22 mouse cellular contexts compared by ENCODE assay signal in genomic region chr17:10304001-10304400, GRCm38 (mm10). TPM values are rescaled to one million over a fixed set of nuclear protein-coding genes. Genes with fewer than 3 reads are reported as not detected.
A peak's percentile ranks its signal among the peaks of the same experiment; 100 is the strongest.
DNase-seq lines count a peak whose midpoint lies in the region; ATAC-seq and TF ChIP-seq lines count a peak whose summit lies in the region.
"Had no signal": no experiment of that assay in that cellular context is flagged by ENCODE, and none has a peak within 500 bp of the region (broad histone marks: within the 10 kb centered on the region; RNA-seq: fewer than 3 reads in every experiment).

No protein-coding gene starts in this region.

- no peak for ATAC-seq in forebrain, embryonic 16.5 days
- ATAC-seq in forebrain, embryonic 12.5 days (ENCODE audit: low FRiP score) = no peak
- no peak for ATAC-seq in heart, embryonic 13.5 days (ENCODE audit: extremely low read depth, insufficient number of reproducible peaks, low FRiP score, low TSS enrichment)
- ATAC-seq in hindbrain, embryonic 14.5 days (ENCODE audit: low FRiP score) = no peak
- no peak for ATAC-seq in hindbrain, embryonic 11.5 days (ENCODE audit: low FRiP score)
- ATAC-seq in midbrain, postnatal 0 days (ENCODE audit: low FRiP score) = no peak
- ATAC-seq in midbrain, embryonic 13.5 days = no peak
- ATAC-seq: activated CD4-positive, CD25-positive, alpha-beta regulatory T cell, adult 4 months had no signal

- TF ChIP-seq CTCF in midbrain, postnatal 0 days (IDR thresholded peaks at IDR 0.05) = no peak

- no peaks in the 10 kb centered on the region for H3K9me3 ChIP-seq in forebrain, embryonic 16.5 days (ENCODE audit: control insufficient read depth, low read length)
- H3K9me3 ChIP-seq in forebrain, embryonic 12.5 days = no peaks in the 10 kb centered on the region
- no peaks in the 10 kb centered on the region for H3K9me3 ChIP-seq in heart, embryonic 13.5 days
- no peaks in the 10 kb centered on the region for H3K9me3 ChIP-seq in hindbrain, embryonic 14.5 days (ENCODE audit: control insufficient read depth, low read length)
- no peaks in the 10 kb centered on the region for H3K9me3 ChIP-seq in hindbrain, embryonic 11.5 days (ENCODE audit: control insufficient read depth, low read length)
- H3K9me3 ChIP-seq in midbrain, postnatal 0 days (ENCODE audit: low read length) = no peaks in the 10 kb centered on the region
- no peaks in the 10 kb centered on the region for H3K9me3 ChIP-seq in midbrain, embryonic 13.5 days
- H3K9me3 ChIP-seq: embryonic facial prominence, embryonic 12.5 days; limb, embryonic 15.5 days; midbrain, embryonic 12.5 days had no signal

- H3K27ac ChIP-seq in forebrain, embryonic 16.5 days (ENCODE audit: low read length) = peak overlapping the region; percentile 28
- H3K27ac ChIP-seq in forebrain, embryonic 12.5 days = no peak overlapping the region
- H3K27ac ChIP-seq in heart, embryonic 13.5 days (replicated peaks) = peak overlapping the region; percentile 66
- H3K27ac ChIP-seq in hindbrain, embryonic 14.5 days = 0 out of 2 replicates have a peak overlapping the region, but pooled peaks have one; percentile 1
- no peak overlapping the region for H3K27ac ChIP-seq in hindbrain, embryonic 11.5 days (ENCODE audit: low read depth, low read length)
- no peak overlapping the region for H3K27ac ChIP-seq in midbrain, postnatal 0 days (ENCODE audit: low read depth, low read length)
- no peak overlapping the region for H3K27ac ChIP-seq in midbrain, embryonic 13.5 days
- H3K27ac ChIP-seq: embryonic facial prominence, embryonic 12.5 days; kidney, postnatal 0 days; limb, embryonic 15.5 days; midbrain, embryonic 12.5 days had no signal

- no peak overlapping the region for H3K9ac ChIP-seq in forebrain, embryonic 16.5 days (replicated peaks; ENCODE audit: low read depth, low read length)
- no peak overlapping the region for H3K9ac ChIP-seq in forebrain, embryonic 12.5 days
- H3K9ac ChIP-seq in heart, embryonic 13.5 days = peak overlapping the region; percentile 71
- H3K9ac ChIP-seq in hindbrain, embryonic 14.5 days = no peak overlapping the region
- no peak overlapping the region for H3K9ac ChIP-seq in hindbrain, embryonic 11.5 days (ENCODE audit: low read depth, low read length)
- H3K9ac ChIP-seq in midbrain, postnatal 0 days (replicated peaks; ENCODE audit: low read length, poor library complexity, severe bottlenecking) = no peak overlapping the region
- no peak overlapping the region for H3K9ac ChIP-seq in midbrain, embryonic 13.5 days (replicated peaks)
- H3K9ac ChIP-seq: embryonic facial prominence, embryonic 12.5 days; limb, embryonic 15.5 days; midbrain, embryonic 12.5 days had no signal

- no peak overlapping the region for H3K4me3 ChIP-seq in forebrain, embryonic 16.5 days (replicated peaks; ENCODE audit: low read length)
- H3K4me3 ChIP-seq in forebrain, embryonic 12.5 days (replicated peaks) = no peak overlapping the region
- H3K4me3 ChIP-seq in heart, embryonic 13.5 days = peak overlapping the region; percentile 22; the same call in 1 of the 2 replicates
- no peak overlapping the region for H3K4me3 ChIP-seq in hindbrain, embryonic 14.5 days (replicated peaks; ENCODE audit: low read length)
- H3K4me3 ChIP-seq in hindbrain, embryonic 11.5 days (ENCODE audit: low read depth, low read length) = no peak overlapping the region
- H3K4me3 ChIP-seq in midbrain, postnatal 0 days (ENCODE audit: low read depth, low read length) = no peak overlapping the region
- no peak overlapping the region for H3K4me3 ChIP-seq in midbrain, embryonic 13.5 days (replicated peaks)
- H3K4me3 ChIP-seq: embryonic facial prominence, embryonic 12.5 days; limb, embryonic 15.5 days; midbrain, embryonic 12.5 days had no signal

- DNase-seq in heart, postnatal 10 days = no peak
- no peak for DNase-seq in hindbrain, embryonic 14.5 days (ENCODE audit: low spot score)
- DNase-seq in hindbrain, embryonic 11.5 days (ENCODE audit: low spot score) = no peak
- DNase-seq in midbrain, postnatal 0 days (ENCODE audit: low spot score) = no peak
- DNase-seq: adrenal gland, adult 8-10 months; cerebellum, adult 18-20 months; cerebellum, postnatal 14 days; gastrocnemius, postnatal 10 days; heart, adult 11 months; kidney, adult 2 months; left cerebral cortex, postnatal 4 days; thymus, adult 18-20 months; thymus, postnatal 36 days had no signal

- intact Hi-C loops in heart, postnatal 10 days (cut with DNase I) = no loop called here

- no peak overlapping the region for H3K4me2 ChIP-seq in forebrain, embryonic 16.5 days (ENCODE audit: low read length)
- no peak overlapping the region for H3K4me2 ChIP-seq in forebrain, embryonic 12.5 days
- peak overlapping the region; percentile 47 for H3K4me2 ChIP-seq in heart, embryonic 13.5 days
- peak overlapping the region; percentile 28; the same call in 1 of the 2 replicates for H3K4me2 ChIP-seq in hindbrain, embryonic 14.5 days (replicated peaks)
- no peak overlapping the region for H3K4me2 ChIP-seq in hindbrain, embryonic 11.5 days (replicated peaks; ENCODE audit: low read depth, low read length)
- peak overlapping the region; percentile 24; the same call in 1 of the 2 replicates for H3K4me2 ChIP-seq in midbrain, postnatal 0 days (ENCODE audit: low read depth, low read length, poor library complexity, severe bottlenecking)
- H3K4me2 ChIP-seq in midbrain, embryonic 13.5 days (replicated peaks) = no peak overlapping the region
- H3K4me2 ChIP-seq: embryonic facial prominence, embryonic 12.5 days; limb, embryonic 15.5 days; midbrain, embryonic 12.5 days had no signal

- H3K4me1 ChIP-seq in forebrain, embryonic 16.5 days (replicated peaks; ENCODE audit: control insufficient read depth, insufficient read depth, low read length) = peaks cover 4% of the 10 kb centered on the region
- peaks cover 15% of the 10 kb centered on the region for H3K4me1 ChIP-seq in forebrain, embryonic 12.5 days
- H3K4me1 ChIP-seq in heart, embryonic 13.5 days = peaks cover 45% of the 10 kb centered on the region
- peaks cover 7% of the 10 kb centered on the region; the same call in 1 of the 2 replicates for H3K4me1 ChIP-seq in hindbrain, embryonic 14.5 days (replicated peaks; ENCODE audit: control insufficient read depth, insufficient read depth, low read length)
- H3K4me1 ChIP-seq in hindbrain, embryonic 11.5 days (replicated peaks; ENCODE audit: control insufficient read depth, insufficient read depth, low read length) = no peaks in the 10 kb centered on the region
- H3K4me1 ChIP-seq in midbrain, postnatal 0 days (ENCODE audit: insufficient read depth, low read length) = no peaks in the 10 kb centered on the region
- H3K4me1 ChIP-seq in midbrain, embryonic 13.5 days (replicated peaks) = peaks cover 10% of the 10 kb centered on the region

- H3K36me3 ChIP-seq in forebrain, embryonic 16.5 days (ENCODE audit: control insufficient read depth, insufficient read depth) = no peaks in the 10 kb centered on the region
- no peaks in the 10 kb centered on the region for H3K36me3 ChIP-seq in forebrain, embryonic 12.5 days (replicated peaks)
- H3K36me3 ChIP-seq in heart, embryonic 13.5 days = no peaks in the 10 kb centered on the region
- no peaks in the 10 kb centered on the region for H3K36me3 ChIP-seq in hindbrain, embryonic 14.5 days (replicated peaks; ENCODE audit: control insufficient read depth, insufficient read depth)
- H3K36me3 ChIP-seq in hindbrain, embryonic 11.5 days (ENCODE audit: control insufficient read depth, insufficient read depth, low read length) = no peaks in the 10 kb centered on the region
- H3K36me3 ChIP-seq in midbrain, postnatal 0 days (ENCODE audit: insufficient read depth, low read length) = no peaks in the 10 kb centered on the region
- H3K36me3 ChIP-seq in midbrain, embryonic 13.5 days = no peaks in the 10 kb centered on the region
- H3K36me3 ChIP-seq: embryonic facial prominence, embryonic 12.5 days; limb, embryonic 15.5 days; midbrain, embryonic 12.5 days had no signal

- H3K27me3 ChIP-seq in forebrain, embryonic 16.5 days (replicated peaks; ENCODE audit: control insufficient read depth, insufficient read depth, low read length) = no peaks in the 10 kb centered on the region
- no peaks in the 10 kb centered on the region for H3K27me3 ChIP-seq in forebrain, embryonic 12.5 days
- no peaks in the 10 kb centered on the region for H3K27me3 ChIP-seq in heart, embryonic 13.5 days (replicated peaks)
- no peaks in the 10 kb centered on the region for H3K27me3 ChIP-seq in hindbrain, embryonic 14.5 days (ENCODE audit: control insufficient read depth, insufficient read depth, low read length)
- H3K27me3 ChIP-seq in hindbrain, embryonic 11.5 days (ENCODE audit: control insufficient read depth, insufficient read depth, low read length) = no peaks in the 10 kb centered on the region
- H3K27me3 ChIP-seq in midbrain, postnatal 0 days (ENCODE audit: insufficient read depth, low read length) = no peaks in the 10 kb centered on the region
- H3K27me3 ChIP-seq in midbrain, embryonic 13.5 days = no peaks in the 10 kb centered on the region
- H3K27me3 ChIP-seq: embryonic facial prominence, embryonic 12.5 days; limb, embryonic 15.5 days; midbrain, embryonic 12.5 days had no signal

RNA-seq across cellular contexts. Expression of gene Qk, which starts 15.7 kb away (rescaled TPM):
- polyA plus RNA-seq in forebrain, embryonic 16.5 days (2015; fragmentation: Nextera tagmentation; extraction: Ambion mirVana) = 37.6 and 43.6 TPM in 2 replicates
- 63.0 and 69.3 TPM in 2 replicates for polyA plus RNA-seq in forebrain, embryonic 12.5 days (2016; fragmentation: Nextera tagmentation; extraction: Ambion mirVana)
- 32.9 and 37.0 TPM in 2 replicates for polyA plus RNA-seq in heart, embryonic 13.5 days (2015; fragmentation: Nextera tagmentation; extraction: Ambion mirVana)
- total RNA-seq in heart, postnatal 10 days (2021) = 100 to 1,000 TPM; 548 to 551 TPM
- 59.4 and 63.8 TPM in 2 replicates for polyA plus RNA-seq in hindbrain, embryonic 14.5 days (2014; fragmentation: Nextera tagmentation; extraction: Ambion mirVana)
- polyA plus RNA-seq in hindbrain, embryonic 11.5 days (2014; fragmentation: Nextera tagmentation; extraction: Ambion mirVana) = 64.2 and 76.5 TPM in 2 replicates
- 293 and 297 TPM in 2 replicates for total RNA-seq in midbrain, postnatal 0 days (2014; rRNA removed)
- 43.3 and 47.4 TPM in 2 replicates for polyA plus RNA-seq in midbrain, postnatal 0 days (2015; fragmentation: Nextera tagmentation; extraction: Ambion mirVana)
- polyA plus RNA-seq in midbrain, embryonic 13.5 days (2015; fragmentation: Nextera tagmentation; extraction: Ambion mirVana) = 42.5 and 47.9 TPM in 2 replicates

Comparison
In these comparisons a context has a peak if more than half of its experiments do, and no peak if none do; other contexts are left out.
1. H3K27ac ChIP-seq: peak in forebrain, embryonic 16.5 days (single experiment), heart, embryonic 13.5 days (single experiment) and hindbrain, embryonic 14.5 days (single experiment); none in forebrain, embryonic 12.5 days (single experiment), hindbrain, embryonic 11.5 days (single experiment), midbrain, postnatal 0 days (single experiment) and midbrain, embryonic 13.5 days (single experiment).
2. H3K4me2 ChIP-seq: peak in heart, embryonic 13.5 days (single experiment), hindbrain, embryonic 14.5 days (single experiment) and midbrain, postnatal 0 days (single experiment); none in forebrain, embryonic 16.5 days (single experiment), forebrain, embryonic 12.5 days (single experiment), hindbrain, embryonic 11.5 days (single experiment) and midbrain, embryonic 13.5 days (single experiment).